Mouse (Mus musculus) T-cell, adult 66 days (primary cell): ENCODE measurements around the gene Ptges3. TPM values are rescaled to one million over a fixed set of nuclear protein-coding genes. Genes with fewer than 3 reads are reported as not detected.

ENCODE experiments used
- total RNA-seq, 2 experiments: library from RNA; stranded (reverse); gene quantifications; 3 replicates in 1 of 2; 4 replicates in 1 of 2; pipeline ENCODE4 v1.2.4; 2023

Ptges3 gene
- total RNA-seq: 100 to 1,000 TPM; 121 to 145 TPM

GRCm38 (mm10) chr10:128058601-128059151 is at the start of gene Ptges3:
Gene Ptges3, plus strand, starts transcription at chr10:128058954.

GRCm38 (mm10) chr10:128015068-128015934 is 43.5 kb upstream of the Ptges3 start, which contains the start of gene Prim1:
Gene Prim1, plus strand, starts transcription at chr10:128015168.

GRCm38 (mm10) chr10:128082880-128083421 is 24.2 kb downstream of the Ptges3 start, which contains the start of gene Atp5b:
Gene Atp5b, plus strand, starts transcription at chr10:128083273.

GRCm38 (mm10) chr10:128091564-128092505 is 33.1 kb downstream of the Ptges3 start, which contains the start of gene Baz2a:
Gene Baz2a, plus strand, starts transcription at chr10:128091577.

Other genes starting within 250 kb of the Ptges3 start
- gene Rdh19, start 209.0 kb upstream of the Ptges3 start, total RNA-seq: not detected
- gene Rdh16f2, start 192.5 kb upstream of the Ptges3 start, total RNA-seq: not detected
- not detected for gene Rdh7, start 170.1 kb upstream of the Ptges3 start, total RNA-seq
- gene Sdr9c7, start 160.4 kb upstream of the Ptges3 start, total RNA-seq: not detected
- not detected for gene Hsd17b6, start 51.3 kb upstream of the Ptges3 start, total RNA-seq
- gene Prim1, start 43.8 kb upstream of the Ptges3 start, total RNA-seq: 10 to 100 TPM; 16.2 to 21.7 TPM
- 100 to 1,000 TPM; 776 to 815 TPM for gene Naca, start 23.4 kb upstream of the Ptges3 start, total RNA-seq
- 100 to 1,000 TPM; 664 to 698 TPM for gene Atp5b, start 24.3 kb downstream of the Ptges3 start, total RNA-seq
- 100 to 1,000 TPM; 118 to 120 TPM for gene Baz2a, start 32.6 kb downstream of the Ptges3 start, total RNA-seq
- gene Rbms2, start 121.3 kb downstream of the Ptges3 start, total RNA-seq: 10 to 100 TPM; 46.4 to 46.7 TPM
- gene Gls2, start 135.5 kb downstream of the Ptges3 start, total RNA-seq: under 1 TPM; 0.26 to 0.98 TPM
- gene Spryd4, start 152.9 kb downstream of the Ptges3 start, total RNA-seq: 10 to 100 TPM; 15.4 to 20.8 TPM
- gene Mip, start 166.9 kb downstream of the Ptges3 start, total RNA-seq: not detected
- 10 to 100 TPM; 35.2 to 44.7 TPM for gene Timeless, start 173.1 kb downstream of the Ptges3 start, total RNA-seq
- gene Apon, start 195.1 kb downstream of the Ptges3 start, total RNA-seq: not detected
- gene Apof, start 209.7 kb downstream of the Ptges3 start, total RNA-seq: not detected
- gene Stat2, start 211.6 kb downstream of the Ptges3 start, total RNA-seq: 10 to 100 TPM; 64.1 to 66.5 TPM
- gene Il23a, start 239.8 kb downstream of the Ptges3 start, total RNA-seq: not detected
- gene Pan2, start 244.4 kb downstream of the Ptges3 start, total RNA-seq: 10 to 100 TPM; 41.8 to 43.8 TPM